Mouse (Mus musculus) megakaryocyte, embryonic 14.5 days (primary cell): Measurements from ENCODE around the gene Ifit3.

Source experiments
- FLI1 ChIP-seq: IDR thresholded peaks from 2 replicates; pipeline ENCODE4 v1.6.1; 2012; ENCODE audit warnings: low read length, inconsistent platforms, mixed read lengths
- GATA1 ChIP-seq: IDR thresholded peaks from 3 replicates; pipeline ENCODE4 v1.6.1; 2012; ENCODE audit warnings: mixed read lengths, low read length, inconsistent platforms, borderline replicate concordance

DNA sequence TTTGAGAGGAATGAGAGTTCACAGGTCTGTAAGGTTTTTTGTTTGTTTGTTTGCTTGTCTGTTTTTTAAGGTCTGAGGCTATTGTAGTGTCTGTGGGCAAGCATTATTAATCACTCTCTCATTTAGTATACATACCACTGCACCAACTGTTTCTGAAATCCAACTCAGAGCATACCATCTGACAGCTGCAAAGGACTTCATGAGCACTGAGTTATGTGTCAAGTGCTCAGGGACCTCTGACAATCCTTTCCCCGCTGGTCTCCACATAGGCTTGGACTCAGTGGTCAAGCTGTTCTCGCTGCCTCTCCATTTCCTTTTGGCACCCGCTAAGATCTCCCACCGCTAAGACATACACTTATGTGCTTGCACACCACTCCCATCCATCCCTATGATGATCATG lies 37.1 kb upstream of the Ifit3 start:
- TF ChIP-seq GATA1: no peak
- no peak for TF ChIP-seq FLI1
